Mouse (Mus musculus): ENCODE results near the gene Yaf2. TPM values are rescaled to one million over a fixed set of nuclear protein-coding genes. Genes with fewer than 3 reads are reported as not detected.

Gene Yaf2
- 13.8 to 15.9 TPM (median 15.1 TPM) in 4 replicates for total RNA-seq (2023)

GRCm38 (mm10) chr15:93336925-93337761 lies at the start of gene Yaf2:
TSS of gene Yaf2 (minus strand) at chr15:93336935.

GRCm38 (mm10) chr15:93274679-93275583 lies 61.8 kb downstream of the Yaf2 start, which contains the start of gene Gxylt1:
TSS of gene Gxylt1 (minus strand) at chr15:93275179.

Other genes starting within 250 kb of the Yaf2 start
- 37.7 to 40.7 TPM (median 39.3 TPM) in 4 replicates for gene Gxylt1, start 61.8 kb downstream of the Yaf2 start, total RNA-seq (2023)
- gene Zcrb1, start 61.4 kb upstream of the Yaf2 start, total RNA-seq (2023) = 77.5 to 107 TPM (median 81.1 TPM) in 4 replicates
- 39.7 to 46.8 TPM (median 43.4 TPM) in 4 replicates for gene Pphln1, start 61.4 kb upstream of the Yaf2 start, total RNA-seq (2023)

Measured in B cell, adult 62 days (primary cell).